Mouse (Mus musculus): ENCODE measurements at regions not wholly inside any gene's neighbourhood (a gene's known extent, or its start where the extent isn't known, plus 50 kb on each side); places are given as distances from the start of the nearest gene placed in this dataset.
"Not testable (repeated sequence)": the region's sequence is repeated elsewhere in the genome, so short reads cannot be mapped to it uniquely, and the experiment has no call there.

DNA sequence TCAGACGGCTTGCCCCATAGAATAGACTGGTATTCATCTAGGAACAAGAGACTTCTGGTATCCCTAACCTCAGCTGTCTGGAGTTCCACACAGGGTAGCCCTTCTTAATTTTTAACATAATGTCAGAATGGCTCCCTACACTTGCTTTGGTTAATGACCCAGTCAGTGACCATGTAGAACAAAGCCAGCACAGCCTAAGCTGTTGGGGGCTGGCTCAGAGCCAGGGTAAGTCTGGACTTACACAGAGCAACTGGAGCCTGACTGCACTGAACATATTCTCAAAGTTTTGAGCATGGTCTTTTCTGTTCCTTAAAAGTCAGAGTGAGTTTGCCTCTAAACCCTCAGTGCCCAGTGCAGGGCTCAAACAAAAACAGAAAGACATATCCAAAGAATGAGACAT is 123.4 kb downstream of the Gm6685 start:
- no peaks in the 10 kb centered on the region for H3K36me3 ChIP-seq (ENCODE audit: control insufficient read depth, insufficient read depth, low read length, poor library complexity, severe bottlenecking)
- no peak overlapping the region for H3K9ac ChIP-seq (ENCODE audit: insufficient read depth, low read depth, low read length, poor library complexity, severe bottlenecking)
- no peak overlapping the region for H3K27ac ChIP-seq (ENCODE audit: insufficient read depth, low read depth, low read length, poor library complexity, severe bottlenecking)
- in situ Hi-C loops (cut with MboI; ENCODE audit: low sequenced_read_pairs in 2 of 2, unreplicated experiment in 2 of 2): no loop called here
- no peaks in the 10 kb centered on the region for H3K4me1 ChIP-seq (ENCODE audit: control insufficient read depth in 2 of 2, insufficient read depth in 2 of 2, low read length in 2 of 2, poor library complexity in 1 of 2)
- no peaks in the 10 kb centered on the region for H3K9me3 ChIP-seq (ENCODE audit: control insufficient read depth, insufficient read depth, low read depth, low read length)
- no peak overlapping the region for H3K4me3 ChIP-seq (ENCODE audit: insufficient read depth in 1 of 2, low read depth in 1 of 2, low read length in 2 of 2, poor library complexity in 1 of 2, severe bottlenecking in 1 of 2)
- TF ChIP-seq MAFK (IDR thresholded peaks at IDR 0.05; ENCODE audit: insufficient read depth, low read depth, low read length) (no peak), HCFC1 (IDR thresholded peaks at IDR 0.05; ENCODE audit: borderline replicate concordance, insufficient read depth, low read length) (no peak), ZC3H11A (IDR thresholded peaks at IDR 0.05; ENCODE audit: borderline replicate concordance, low read depth, low read length) (no peak), CHD2 (IDR thresholded peaks at IDR 0.05; ENCODE audit: low read depth, low read length) (no peak), ZNF384 (IDR thresholded peaks at IDR 0.05; ENCODE audit: low read depth, low read length) (no peak)
- no peak for DNase-seq (ENCODE audit: low read depth, low spot score)

DNA sequence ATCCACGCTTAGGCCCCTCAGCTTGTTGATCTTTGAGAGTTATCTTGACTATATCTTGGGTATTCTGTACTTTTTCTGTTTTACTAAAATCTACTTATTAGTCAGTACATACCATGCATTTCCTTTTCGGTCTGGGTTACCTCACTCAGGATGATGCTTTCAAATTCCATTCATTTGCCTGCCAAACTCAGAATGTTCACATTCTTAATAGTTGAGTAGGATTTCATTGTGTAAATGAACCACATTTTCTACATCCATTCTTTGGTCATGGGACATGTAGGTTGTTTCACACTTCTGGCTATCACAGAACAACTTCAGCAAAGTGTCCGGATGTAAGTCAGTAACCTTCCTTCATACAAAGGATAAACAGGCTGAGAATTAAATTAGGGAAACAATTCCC is 126.1 kb downstream of the Gm6685 start:
- H3K4me1 ChIP-seq (ENCODE audit: control insufficient read depth in 2 of 2, insufficient read depth in 2 of 2, low read length in 2 of 2, poor library complexity in 1 of 2): no peaks in the 10 kb centered on the region
- no peaks in the 10 kb centered on the region for H3K9me3 ChIP-seq (ENCODE audit: control insufficient read depth, insufficient read depth, low read depth, low read length)
- no peaks in the 10 kb centered on the region for H3K36me3 ChIP-seq (ENCODE audit: control insufficient read depth, insufficient read depth, low read length, poor library complexity, severe bottlenecking)
- H3K9ac ChIP-seq (ENCODE audit: insufficient read depth, low read depth, low read length, poor library complexity, severe bottlenecking): no peak overlapping the region
- no peak for TF ChIP-seq CHD2 (IDR thresholded peaks at IDR 0.05; ENCODE audit: low read depth, low read length)
- TF ChIP-seq ZC3H11A (IDR thresholded peaks at IDR 0.05; ENCODE audit: borderline replicate concordance, low read depth, low read length): no peak
- no peak for TF ChIP-seq HCFC1 (IDR thresholded peaks at IDR 0.05; ENCODE audit: borderline replicate concordance, insufficient read depth, low read length)
- no peak for TF ChIP-seq MAFK (IDR thresholded peaks at IDR 0.05; ENCODE audit: insufficient read depth, low read depth, low read length)
- TF ChIP-seq ZNF384 (IDR thresholded peaks at IDR 0.05; ENCODE audit: low read depth, low read length): no peak
- H3K4me3 ChIP-seq (ENCODE audit: insufficient read depth in 1 of 2, low read depth in 1 of 2, low read length in 2 of 2, poor library complexity in 1 of 2, severe bottlenecking in 1 of 2): no peak overlapping the region
- in situ Hi-C loops (cut with MboI; ENCODE audit: low sequenced_read_pairs in 2 of 2, unreplicated experiment in 2 of 2): no loop called here
- H3K27ac ChIP-seq (ENCODE audit: insufficient read depth, low read depth, low read length, poor library complexity, severe bottlenecking): no peak overlapping the region
- no peak for DNase-seq (ENCODE audit: low read depth, low spot score)

DNA sequence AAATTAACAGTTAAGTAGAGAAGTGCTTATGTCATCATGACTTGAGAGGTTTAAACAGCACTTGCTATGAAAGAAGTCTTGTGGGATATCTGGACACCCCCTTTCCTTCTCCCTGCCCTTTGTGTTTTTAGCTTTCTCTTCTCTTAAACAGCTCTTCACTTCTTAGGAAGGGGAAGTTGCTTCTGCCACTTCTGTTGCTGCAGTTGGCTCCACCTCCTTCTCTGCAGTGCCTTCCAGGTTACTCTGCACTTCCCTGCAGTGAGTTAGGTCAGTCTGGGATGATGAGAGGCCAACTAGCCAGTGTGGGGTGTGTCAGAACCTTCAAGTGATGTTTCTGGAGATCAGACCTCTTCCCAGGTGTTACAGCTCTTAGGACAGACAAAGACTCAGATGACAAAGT is 137.5 kb downstream of the Gm6685 start:
- Histone ChIP-seq H3K4me3 (ENCODE audit: insufficient read depth in 1 of 2, low read depth in 1 of 2, low read length in 2 of 2, poor library complexity in 1 of 2, severe bottlenecking in 1 of 2) (no peak overlapping the region), H3K9ac (ENCODE audit: insufficient read depth, low read depth, low read length, poor library complexity, severe bottlenecking) (no peak overlapping the region), H3K27ac (ENCODE audit: insufficient read depth, low read depth, low read length, poor library complexity, severe bottlenecking) (no peak overlapping the region), H3K9me3 (ENCODE audit: control insufficient read depth, insufficient read depth, low read depth, low read length) (0 out of 2 replicates have a peak, but pooled peaks cover 2% of the 10 kb centered on the region), H3K4me1 (ENCODE audit: control insufficient read depth in 2 of 2, insufficient read depth in 2 of 2, low read length in 2 of 2, poor library complexity in 1 of 2) (no peaks in the 10 kb centered on the region), H3K36me3 (ENCODE audit: control insufficient read depth, insufficient read depth, low read length, poor library complexity, severe bottlenecking) (no peaks in the 10 kb centered on the region)
- TF ChIP-seq HCFC1 (IDR thresholded peaks at IDR 0.05; ENCODE audit: borderline replicate concordance, insufficient read depth, low read length) (no peak), CHD2 (IDR thresholded peaks at IDR 0.05; ENCODE audit: low read depth, low read length) (no peak), ZNF384 (IDR thresholded peaks at IDR 0.05; ENCODE audit: low read depth, low read length) (no peak), MAFK (IDR thresholded peaks at IDR 0.05; ENCODE audit: insufficient read depth, low read depth, low read length) (no peak), ZC3H11A (IDR thresholded peaks at IDR 0.05; ENCODE audit: borderline replicate concordance, low read depth, low read length) (no peak)
- in situ Hi-C loops (cut with MboI; ENCODE audit: low sequenced_read_pairs in 2 of 2, unreplicated experiment in 2 of 2): no loop called here
- DNase-seq (ENCODE audit: low read depth, low spot score): no peak

DNA sequence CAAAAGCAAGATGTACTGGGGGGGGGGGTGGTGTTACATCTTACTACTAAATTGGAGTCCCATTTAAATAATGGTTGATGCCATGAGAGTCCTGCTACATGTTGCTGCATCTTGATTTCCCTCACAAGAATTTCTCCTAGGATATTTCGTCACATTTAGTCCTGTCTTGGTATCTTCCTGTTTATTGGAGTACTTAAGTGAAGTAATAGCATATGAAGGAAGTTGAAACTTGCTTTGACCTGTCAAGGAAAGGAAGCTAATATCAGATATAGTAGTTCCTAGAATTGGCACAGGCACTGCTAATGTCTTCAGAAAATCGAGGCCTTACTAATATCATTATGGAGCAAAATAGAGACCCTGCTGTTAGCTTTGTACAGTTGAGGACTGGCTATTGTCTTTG is 151.5 kb downstream of the Gm6685 start:
- Histone ChIP-seq H3K4me1 (ENCODE audit: control insufficient read depth in 2 of 2, insufficient read depth in 2 of 2, low read length in 2 of 2, poor library complexity in 1 of 2) (no peaks in the 10 kb centered on the region), H3K4me3 (ENCODE audit: insufficient read depth in 1 of 2, low read depth in 1 of 2, low read length in 2 of 2, poor library complexity in 1 of 2, severe bottlenecking in 1 of 2) (no peak overlapping the region), H3K27ac (ENCODE audit: insufficient read depth, low read depth, low read length, poor library complexity, severe bottlenecking) (no peak overlapping the region), H3K9ac (ENCODE audit: insufficient read depth, low read depth, low read length, poor library complexity, severe bottlenecking) (no peak overlapping the region), H3K36me3 (ENCODE audit: control insufficient read depth, insufficient read depth, low read length, poor library complexity, severe bottlenecking) (no peaks in the 10 kb centered on the region), H3K9me3 (ENCODE audit: control insufficient read depth, insufficient read depth, low read depth, low read length) (peaks cover 12% of the 10 kb centered on the region)
- in situ Hi-C loops (cut with MboI; ENCODE audit: low sequenced_read_pairs in 2 of 2, unreplicated experiment in 2 of 2): no loop called here
- TF ChIP-seq CHD2 (IDR thresholded peaks at IDR 0.05; ENCODE audit: low read depth, low read length) (no peak), ZC3H11A (IDR thresholded peaks at IDR 0.05; ENCODE audit: borderline replicate concordance, low read depth, low read length) (no peak), MAFK (IDR thresholded peaks at IDR 0.05; ENCODE audit: insufficient read depth, low read depth, low read length) (no peak), HCFC1 (IDR thresholded peaks at IDR 0.05; ENCODE audit: borderline replicate concordance, insufficient read depth, low read length) (no peak), ZNF384 (IDR thresholded peaks at IDR 0.05; ENCODE audit: low read depth, low read length) (no peak)
- DNase-seq (ENCODE audit: low read depth, low spot score): no peak

DNA sequence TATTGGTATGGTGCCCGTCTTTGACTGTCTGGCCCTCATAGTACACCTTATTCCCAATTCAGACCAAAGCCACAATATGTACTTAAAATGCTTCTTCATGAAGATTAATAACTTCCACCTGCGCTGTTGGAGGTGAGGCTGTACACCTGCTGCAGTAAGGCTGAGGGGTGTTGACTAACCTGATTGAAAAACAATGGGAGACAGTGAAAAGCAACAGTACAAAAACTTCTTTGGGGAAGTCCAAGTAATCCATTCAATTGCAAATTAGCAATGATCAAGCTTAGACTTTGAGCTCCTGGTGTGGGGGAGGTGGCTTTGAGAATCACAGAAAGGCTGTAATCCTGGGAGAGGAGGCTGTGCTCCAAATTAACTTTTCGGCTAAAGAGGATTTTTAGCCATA is 152.2 kb downstream of the Gm6685 start:
- in situ Hi-C loops (cut with MboI; ENCODE audit: low sequenced_read_pairs in 2 of 2, unreplicated experiment in 2 of 2); H3K27ac ChIP-seq (ENCODE audit: insufficient read depth, low read depth, low read length, poor library complexity, severe bottlenecking); H3K4me3 ChIP-seq (ENCODE audit: insufficient read depth in 1 of 2, low read depth in 1 of 2, low read length in 2 of 2, poor library complexity in 1 of 2, severe bottlenecking in 1 of 2); DNase-seq (ENCODE audit: low read depth, low spot score); H3K9ac ChIP-seq (ENCODE audit: insufficient read depth, low read depth, low read length, poor library complexity, severe bottlenecking); H3K4me1 ChIP-seq (ENCODE audit: control insufficient read depth in 2 of 2, insufficient read depth in 2 of 2, low read length in 2 of 2, poor library complexity in 1 of 2); H3K36me3 ChIP-seq (ENCODE audit: control insufficient read depth, insufficient read depth, low read length, poor library complexity, severe bottlenecking): not testable (repeated sequence)
- peaks cover 13% of the 10 kb centered on the region for H3K9me3 ChIP-seq (ENCODE audit: control insufficient read depth, insufficient read depth, low read depth, low read length)
